Mouse (Mus musculus): Measurements from ENCODE around the gene Gm5862. TPM values are rescaled to one million over a fixed set of nuclear protein-coding genes. Genes with fewer than 3 reads are reported as not detected.
"Not testable (repeated sequence)": the region's sequence is repeated elsewhere in the genome, so short reads cannot be mapped to it uniquely, and the experiment has no call there.

The Gm5862 gene
- polyA plus RNA-seq (2012; fragmentation: generic; extraction: Trizol): not detected

GRCm38 (mm10) chr5:26022816-26023215 lies at the start of gene Gm5862:
TSS of gene Gm5862 (minus strand) at chr5:26022916.
- not testable (repeated sequence) for H3K4me3 ChIP-seq; H3ac ChIP-seq (ENCODE audit: control insufficient read depth, insufficient read length); H3K27me3 ChIP-seq (ENCODE audit: control insufficient read depth, insufficient read depth, insufficient read length); H3K79me2 ChIP-seq (ENCODE audit: control insufficient read depth, insufficient read depth); H3K36me3 ChIP-seq (ENCODE audit: control insufficient read depth, insufficient read depth); H3K4me2 ChIP-seq (ENCODE audit: low read depth)

GRCm38 (mm10) chr5:26070716-26071115 lies 48.0 kb upstream of the Gm5862 start:
- Histone ChIP-seq H3K4me3 (no peak overlapping the region), H3K27me3 (ENCODE audit: control insufficient read depth, insufficient read depth, insufficient read length) (no peaks in the 10 kb centered on the region), H3K4me2 (ENCODE audit: low read depth) (no peak overlapping the region), H3ac (ENCODE audit: control insufficient read depth, insufficient read length) (no peak overlapping the region), H3K79me2 (ENCODE audit: control insufficient read depth, insufficient read depth) (no peaks in the 10 kb centered on the region), H3K36me3 (ENCODE audit: control insufficient read depth, insufficient read depth) (no peaks in the 10 kb centered on the region)
- no peak for TF ChIP-seq TCF3 (IDR thresholded peaks at IDR 0.05; ENCODE audit: insufficient read length, low read depth)
- TF ChIP-seq REST (IDR thresholded peaks at IDR 0.05; ENCODE audit: insufficient read depth, insufficient read length): no peak
- TF ChIP-seq TCF12 (IDR thresholded peaks at IDR 0.05; ENCODE audit: insufficient read depth, poor library complexity, severe bottlenecking): no peak
- no peak for TF ChIP-seq SRF (IDR thresholded peaks at IDR 0.05; ENCODE audit: control insufficient read depth, insufficient read length, low read depth)
- no peak for TF ChIP-seq CEBPB (IDR thresholded peaks at IDR 0.05; ENCODE audit: insufficient read depth, poor library complexity, severe bottlenecking)
- no peak for TF ChIP-seq MAX (IDR thresholded peaks at IDR 0.05; ENCODE audit: low read depth)
- no peak for TF ChIP-seq USF1 (IDR thresholded peaks at IDR 0.05; ENCODE audit: low read depth)
- no peak for TF ChIP-seq E2F4 (IDR thresholded peaks at IDR 0.05; ENCODE audit: insufficient read depth)

GRCm38 (mm10) chr5:26058481-26058880 lies 35.8 kb upstream of the Gm5862 start, which contains the start of gene Gm7347:
TSS of gene Gm7347 (minus strand) at chr5:26058581.
- H3K79me2 ChIP-seq (ENCODE audit: control insufficient read depth, insufficient read depth); H3K36me3 ChIP-seq (ENCODE audit: control insufficient read depth, insufficient read depth); H3K4me2 ChIP-seq (ENCODE audit: low read depth); H3K27me3 ChIP-seq (ENCODE audit: control insufficient read depth, insufficient read depth, insufficient read length); H3K4me3 ChIP-seq; H3ac ChIP-seq (ENCODE audit: control insufficient read depth, insufficient read length): not testable (repeated sequence)

DNA sequence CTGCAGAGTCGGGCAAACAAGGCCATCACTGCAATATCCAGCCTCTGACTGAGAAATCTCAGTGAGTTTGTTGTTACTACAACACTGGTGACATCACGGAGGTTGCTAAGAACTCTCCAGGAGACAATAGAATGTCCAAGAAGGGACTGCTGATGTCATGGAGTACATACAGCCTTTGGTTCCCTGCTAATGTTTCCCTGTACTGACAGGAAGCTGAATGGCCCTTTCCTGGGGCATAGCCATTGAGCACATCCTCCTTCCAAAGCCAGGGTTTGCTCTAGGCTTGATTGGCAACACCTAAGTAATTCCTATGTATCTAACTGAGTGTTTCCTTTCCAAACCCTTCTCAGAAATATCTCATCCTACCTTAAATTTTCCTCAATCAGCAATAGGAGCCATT lies 16.7 kb upstream of the Gm5862 start, which contains the start of gene Speer4a:
Speer4a (minus strand) TSS at position 101 of the 400 bp plus-strand sequence.
- not testable (repeated sequence) for H3K4me2 ChIP-seq (ENCODE audit: low read depth); H3K79me2 ChIP-seq (ENCODE audit: control insufficient read depth, insufficient read depth); H3ac ChIP-seq (ENCODE audit: control insufficient read depth, insufficient read length); H3K27me3 ChIP-seq (ENCODE audit: control insufficient read depth, insufficient read depth, insufficient read length); H3K4me3 ChIP-seq; H3K36me3 ChIP-seq (ENCODE audit: control insufficient read depth, insufficient read depth)

DNA sequence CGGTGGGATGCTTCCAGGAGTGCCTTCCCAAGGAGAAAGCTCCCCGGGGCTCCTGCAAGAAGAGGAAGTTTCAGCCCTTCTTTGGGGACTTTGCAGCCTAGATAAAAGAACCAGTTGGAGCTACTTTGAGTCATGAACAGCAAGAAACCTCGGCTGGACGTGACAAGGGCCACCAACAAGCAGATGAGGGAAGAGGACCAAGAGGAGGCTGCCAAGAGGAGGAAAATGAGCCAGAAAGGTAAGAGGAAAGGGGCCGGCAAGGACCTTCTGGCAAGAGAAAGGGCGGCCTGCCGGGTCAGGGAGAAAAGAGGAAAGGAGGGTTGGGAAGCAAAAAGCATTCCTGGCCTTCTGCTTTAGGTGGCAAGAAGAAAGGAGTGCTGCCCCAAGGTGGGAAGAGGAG lies 15.0 kb downstream of the Gm5862 start:
- H3K4me2 ChIP-seq (ENCODE audit: low read depth); H3K79me2 ChIP-seq (ENCODE audit: control insufficient read depth, insufficient read depth); H3K27me3 ChIP-seq (ENCODE audit: control insufficient read depth, insufficient read depth, insufficient read length); H3K4me3 ChIP-seq; H3K36me3 ChIP-seq (ENCODE audit: control insufficient read depth, insufficient read depth); H3ac ChIP-seq (ENCODE audit: control insufficient read depth, insufficient read length): not testable (repeated sequence)

- not testable (repeated sequence) for H3ac ChIP-seq (ENCODE audit: control insufficient read depth, insufficient read length); H3K27me3 ChIP-seq (ENCODE audit: control insufficient read depth, insufficient read depth, insufficient read length); H3K4me2 ChIP-seq (ENCODE audit: low read depth); H3K4me3 ChIP-seq; H3K36me3 ChIP-seq (ENCODE audit: control insufficient read depth, insufficient read depth); H3K79me2 ChIP-seq (ENCODE audit: control insufficient read depth, insufficient read depth)
Measured at GRCm38 (mm10) chr5:26006937-26007695, 15.6 kb downstream of the Gm5862 start.

GRCm38 (mm10) chr5:26004698-26005097 lies 18.0 kb downstream of the Gm5862 start, which contains the start of gene Gm1979:
TSS of gene Gm1979 (minus strand) at chr5:26004798.
- H3K36me3 ChIP-seq (ENCODE audit: control insufficient read depth, insufficient read depth); H3K4me2 ChIP-seq (ENCODE audit: low read depth); H3K27me3 ChIP-seq (ENCODE audit: control insufficient read depth, insufficient read depth, insufficient read length); H3ac ChIP-seq (ENCODE audit: control insufficient read depth, insufficient read length); H3K79me2 ChIP-seq (ENCODE audit: control insufficient read depth, insufficient read depth); H3K4me3 ChIP-seq: not testable (repeated sequence)

DNA sequence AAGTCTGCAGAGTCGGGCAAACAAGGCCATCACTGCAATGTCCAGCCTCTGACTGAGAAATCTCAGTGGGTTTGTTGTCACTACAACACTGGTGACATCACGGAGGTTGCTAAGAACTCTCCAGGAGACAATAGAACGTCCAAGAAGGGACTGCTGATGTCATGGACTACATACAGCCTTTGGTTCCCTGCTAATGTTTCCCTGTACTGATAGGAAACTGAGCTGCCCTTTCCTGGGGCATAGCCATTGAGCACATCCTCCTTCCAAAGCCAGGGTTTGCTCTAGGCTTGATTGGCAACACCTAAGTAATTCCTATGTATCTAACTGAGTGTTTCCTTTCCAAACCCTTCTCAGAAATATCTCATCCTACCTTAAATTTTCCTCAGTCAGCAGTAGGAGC lies 34.2 kb downstream of the Gm5862 start, which contains the start of gene Gm21698:
Gm21698 (minus strand) TSS at position 101 of the 400 bp plus-strand sequence.
- not testable (repeated sequence) for H3K4me3 ChIP-seq; H3K36me3 ChIP-seq (ENCODE audit: control insufficient read depth, insufficient read depth); H3ac ChIP-seq (ENCODE audit: control insufficient read depth, insufficient read length); H3K4me2 ChIP-seq (ENCODE audit: low read depth); H3K27me3 ChIP-seq (ENCODE audit: control insufficient read depth, insufficient read depth, insufficient read length); H3K79me2 ChIP-seq (ENCODE audit: control insufficient read depth, insufficient read depth)

DNA sequence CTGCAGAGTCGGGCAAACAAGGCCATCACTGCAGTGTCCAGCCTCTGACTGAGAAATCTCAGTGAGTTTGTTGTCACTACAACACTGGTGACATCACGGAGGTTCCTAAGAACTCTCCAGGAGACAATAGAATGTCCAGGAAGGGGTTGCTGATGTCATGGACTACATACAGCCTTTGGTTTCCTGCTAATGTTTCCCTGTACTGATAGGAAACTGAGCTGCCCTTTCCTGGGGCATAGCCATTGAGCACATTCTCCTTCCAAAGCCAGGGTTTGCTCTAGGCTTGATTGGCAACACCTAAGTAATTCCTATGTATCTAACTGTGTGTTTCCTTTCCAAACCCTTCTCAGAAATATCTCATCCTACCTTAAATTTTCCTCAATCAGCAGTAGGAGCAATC lies 50.2 kb downstream of the Gm5862 start, which contains the start of gene Gm21680:
Gm21680 (minus strand) TSS at position 101 of the 400 bp plus-strand sequence.
- not testable (repeated sequence) for H3K4me2 ChIP-seq (ENCODE audit: low read depth); H3K36me3 ChIP-seq (ENCODE audit: control insufficient read depth, insufficient read depth); H3K27me3 ChIP-seq (ENCODE audit: control insufficient read depth, insufficient read depth, insufficient read length); H3K4me3 ChIP-seq; H3K79me2 ChIP-seq (ENCODE audit: control insufficient read depth, insufficient read depth); H3ac ChIP-seq (ENCODE audit: control insufficient read depth, insufficient read length)

All from myocyte (in vitro differentiated cells).